Mouse (Mus musculus) forebrain, embryonic 14.5 days (tissue): ENCODE data around the gene Sema3b. TPM values are rescaled to one million over a fixed set of nuclear protein-coding genes. Genes with fewer than 3 reads are reported as not detected.

ENCODE experiments used
- ATAC-seq: fragments of 200-750 bp; cut with Nextera tagmentation; 2 replicates; pipeline ENCODE4 v1.8.0; 2017; ENCODE audit warnings: mild to moderate bottlenecking, moderate library complexity
- DNase-seq: peaks from one replicate; pipeline ENCODE4 v3.0.0-alpha.2; 2015; ENCODE audit warnings: low spot score
- H3K27ac ChIP-seq: fragments of 300-500 bp; sonication (generic); 2 replicates; pipeline ENCODE4 v1.5.1; 2014; ENCODE audit warnings: low read depth, mild to moderate bottlenecking, control low read depth, low read length, moderate library complexity
- H3K27me3 ChIP-seq: fragments of 300-500 bp; sonication (generic); replicated peaks from 2 replicates; pipeline ENCODE4 v1.6.1; 2014; ENCODE audit warnings: low read length, control low read depth, mixed read lengths; ENCODE audit not compliant: control insufficient read depth, insufficient read depth
- H3K36me3 ChIP-seq: fragments of 300-500 bp; sonication (generic); 2 replicates; pipeline ENCODE4 v1.6.1; 2014; ENCODE audit warnings: low read length, control low read depth; ENCODE audit not compliant: control insufficient read depth, insufficient read depth
- H3K4me1 ChIP-seq: fragments of 300-500 bp; sonication (generic); 2 replicates; pipeline ENCODE4 v1.6.1; 2014; ENCODE audit warnings: antibody characterized with exemption, low read length, control low read depth; ENCODE audit not compliant: control insufficient read depth, insufficient read depth
- H3K4me2 ChIP-seq: fragments of 300-500 bp; sonication (generic); 2 replicates; pipeline ENCODE4 v1.6.1; 2014; ENCODE audit warnings: mild to moderate bottlenecking, control low read depth, low read length
- H3K4me3 ChIP-seq: fragments of 300-500 bp; sonication (generic); 2 replicates; pipeline ENCODE4 v1.5.1; 2014; ENCODE audit warnings: low read depth, low read length, control low read depth
- H3K9ac ChIP-seq: fragments of 300-500 bp; sonication (generic); 2 replicates; pipeline ENCODE4 v1.6.1; 2014; ENCODE audit warnings: mild to moderate bottlenecking, low read length, control low read depth, moderate library complexity
- H3K9me3 ChIP-seq: fragments of 300-500 bp; sonication (generic); replicated peaks from 2 replicates; pipeline ENCODE4 v1.6.1; 2016; ENCODE audit warnings: low read length, control low read depth, mixed read lengths; ENCODE audit not compliant: control insufficient read depth
- WGBS: fragments of 180-500 bp; shearing (Covaris S2); extraction: QIAGEN DNeasy Blood & Tissue Kit; methylation state at CpG from one replicate; pipeline ENCODE4 v1.1.7; 2014; 5-methylcytosine and 5-hydroxymethylcytosine counted together
- polyA plus RNA-seq: library from polyadenylated mRNA; unstranded; fragments of >200 nt; fragmentation: Nextera tagmentation; extraction: Ambion mirVana; gene quantifications from 2 replicates; pipeline ENCODE4 v1.2.1, GENCODE M21; 2014

Gene Sema3b
- polyA plus RNA-seq, 1 experiment from 2014 or later = 0.85 TPM

GRCm38 (mm10) chr9:107611456-107612190 is 2.6 kb upstream of the Sema3b start:
- DNase-seq = no peak
- H3K9ac ChIP-seq = peak overlapping the region; percentile 82
- H3K27me3 ChIP-seq = no peaks in the 10 kb centered on the region
- peak overlapping the region; percentile 34; the same call in 1 of the 2 replicates for H3K4me3 ChIP-seq
- peak overlapping the region; percentile 72 for H3K4me2 ChIP-seq
- WGBS = 59% methylated on average over 6 of the region's 6 CpGs
- ATAC-seq = no peak
- peaks cover 31% of the 10 kb centered on the region for H3K36me3 ChIP-seq
- H3K4me1 ChIP-seq = peaks cover 17% of the 10 kb centered on the region
- peak overlapping the region; percentile 99 for H3K27ac ChIP-seq
- H3K9me3 ChIP-seq = no peaks in the 10 kb centered on the region

GRCm38 (mm10) chr9:107609433-107609830 is 403 bp upstream of the Sema3b start:
- Histone ChIP-seq H3K36me3 (peaks cover 9% of the 10 kb centered on the region), H3K27me3 (no peaks in the 10 kb centered on the region), H3K9me3 (no peaks in the 10 kb centered on the region), H3K9ac (no peak overlapping the region), H3K27ac (no peak overlapping the region), H3K4me3 (no peak overlapping the region), H3K4me2 (no peak overlapping the region), H3K4me1 (peaks cover 20% of the 10 kb centered on the region)
- DNase-seq (no peak), ATAC-seq (no peak)
- 63% methylated on average over 4 of the region's 4 CpGs for WGBS

GRCm38 (mm10) chr9:107607653-107608245 is 1.3 kb downstream of the Sema3b start:
- Histone ChIP-seq H3K4me1 (peaks cover 17% of the 10 kb centered on the region), H3K27me3 (no peaks in the 10 kb centered on the region), H3K4me3 (no peak overlapping the region), H3K27ac (no peak overlapping the region), H3K9me3 (no peaks in the 10 kb centered on the region), H3K4me2 (no peak overlapping the region), H3K9ac (no peak overlapping the region), H3K36me3 (no peaks in the 10 kb centered on the region)
- DNase-seq (no peak), ATAC-seq (no peak)
- WGBS = 56% methylated on average over 9 of the region's 9 CpGs

GRCm38 (mm10) chr9:107607036-107607435 is 2.0 kb downstream of the Sema3b start:
- no peak for DNase-seq
- Histone ChIP-seq H3K27me3 (no peaks in the 10 kb centered on the region), H3K36me3 (no peaks in the 10 kb centered on the region), H3K27ac (no peak overlapping the region), H3K4me2 (no peak overlapping the region), H3K4me1 (peaks cover 13% of the 10 kb centered on the region), H3K9me3 (no peaks in the 10 kb centered on the region), H3K4me3 (no peak overlapping the region), H3K9ac (no peak overlapping the region)
- 61% methylated on average over 2 of the region's 2 CpGs for WGBS
- no peak for ATAC-seq

GRCm38 (mm10) chr9:107606591-107606990 is 2.4 kb downstream of the Sema3b start:
- Histone ChIP-seq H3K9ac (no peak overlapping the region), H3K4me1 (peaks cover 9% of the 10 kb centered on the region), H3K27me3 (no peaks in the 10 kb centered on the region), H3K36me3 (no peaks in the 10 kb centered on the region), H3K9me3 (no peaks in the 10 kb centered on the region), H3K27ac (no peak overlapping the region), H3K4me3 (no peak overlapping the region), H3K4me2 (no peak overlapping the region)
- ATAC-seq (no peak), DNase-seq (no peak)
- WGBS = 29% methylated on average over 9 of the region's 9 CpGs

GRCm38 (mm10) chr9:107605041-107605661 is 3.9 kb downstream of the Sema3b start:
- 47% methylated on average over 23 of the region's 23 CpGs for WGBS
- H3K36me3 ChIP-seq = no peaks in the 10 kb centered on the region
- no peak for ATAC-seq
- H3K9ac ChIP-seq = 0 out of 2 replicates have a peak overlapping the region, but pooled peaks have one; percentile 29
- no peak overlapping the region for H3K4me2 ChIP-seq
- H3K27ac ChIP-seq = no peak overlapping the region
- H3K27me3 ChIP-seq = no peaks in the 10 kb centered on the region
- H3K9me3 ChIP-seq = no peaks in the 10 kb centered on the region
- no peak overlapping the region for H3K4me3 ChIP-seq
- H3K4me1 ChIP-seq = peaks cover 5% of the 10 kb centered on the region; the same call in 1 of the 2 replicates
- no peak for DNase-seq

GRCm38 (mm10) chr9:107603251-107603650 is 5.8 kb downstream of the Sema3b start:
- Histone ChIP-seq H3K4me3 (no peak overlapping the region), H3K9ac (no peak overlapping the region), H3K4me1 (peaks cover 3% of the 10 kb centered on the region; the same call in 1 of the 2 replicates), H3K27ac (no peak overlapping the region), H3K36me3 (no peaks in the 10 kb centered on the region), H3K27me3 (no peaks in the 10 kb centered on the region), H3K4me2 (no peak overlapping the region), H3K9me3 (no peaks in the 10 kb centered on the region)
- no peak for ATAC-seq
- WGBS = 83% methylated on average over 6 of the region's 6 CpGs
- no peak for DNase-seq

- H3K4me1 ChIP-seq = peaks cover 3% of the 10 kb centered on the region; the same call in 1 of the 2 replicates
- H3K9me3 ChIP-seq = no peaks in the 10 kb centered on the region
- WGBS = 13% methylated on average over 10 of the region's 10 CpGs
- no peak overlapping the region for H3K27ac ChIP-seq
- peak; percentile 86 for ATAC-seq
- 0 out of 2 replicates have a peak overlapping the region, but pooled peaks have one; percentile 3 for H3K9ac ChIP-seq
- H3K4me2 ChIP-seq = no peak overlapping the region
- H3K4me3 ChIP-seq = no peak overlapping the region
- H3K36me3 ChIP-seq = no peaks in the 10 kb centered on the region
- H3K27me3 ChIP-seq = no peaks in the 10 kb centered on the region
- peak; percentile 93 for DNase-seq
Observed at GRCm38 (mm10) chr9:107602068-107602648, 6.9 kb downstream of the Sema3b start.
